In genomic region chr8:91976900-91977585, GRCm38 (mm10) we compare ENCODE assay signal across 30 mouse cellular contexts.
A peak's percentile ranks its signal among the peaks of the same experiment; 100 is the strongest.
DNase-seq lines count a peak whose midpoint lies in the region; ATAC-seq and TF ChIP-seq lines count a peak whose summit lies in the region.
"Had no signal": no experiment of that assay in that cellular context is flagged by ENCODE, and none has a peak within 500 bp of the region (broad histone marks: within the 10 kb centered on the region; RNA-seq: fewer than 3 reads in every experiment).

No protein-coding gene starts in this region.

- H3K4me2 ChIP-seq in lung, embryonic 14.5 days, result no peak overlapping the region
- no peak overlapping the region for H3K4me2 ChIP-seq in CH12.LX (ENCODE audit: insufficient read depth, low read depth, poor library complexity, severe bottlenecking)
- no peak overlapping the region for H3K4me2 ChIP-seq in lung, postnatal 0 days (replicated peaks; ENCODE audit: low read depth, low read length)
- H3K4me2 ChIP-seq: embryonic facial prominence, embryonic 12.5 days; heart, embryonic 13.5 days; hindbrain, embryonic 12.5 days; midbrain, embryonic 15.5 days had no signal

- no peak overlapping the region for H3K27ac ChIP-seq in lung, embryonic 14.5 days (ENCODE audit: low read depth)
- H3K27ac ChIP-seq in CH12.LX (ENCODE audit: insufficient read depth, low read depth), result no peak overlapping the region
- H3K27ac ChIP-seq in lung, postnatal 0 days (ENCODE audit: low read length), result no peak overlapping the region
- H3K27ac ChIP-seq: embryonic facial prominence, embryonic 12.5 days; heart, embryonic 13.5 days; hindbrain, embryonic 12.5 days; hindbrain, postnatal 0 days; liver, embryonic 14.5 days; macrophage; midbrain, embryonic 15.5 days had no signal

- no peak for TF ChIP-seq EP300 in CH12.LX (IDR thresholded peaks at IDR 0.05; ENCODE audit: low read length)
- TF ChIP-seq EP300 in lung, postnatal 0 days (IDR thresholded peaks at IDR 0.05), result peak; percentile 71

- H3K36me3 ChIP-seq in lung, embryonic 14.5 days (ENCODE audit: insufficient read depth), result no peaks in the 10 kb centered on the region
- H3K36me3 ChIP-seq in CH12.LX (replicated peaks in 1 of 2; ENCODE audit: control insufficient read depth in 1 of 2, insufficient read depth in 1 of 2, low read length in 1 of 2), result no peaks in the 10 kb centered on the region
- no peaks in the 10 kb centered on the region for H3K36me3 ChIP-seq in lung, postnatal 0 days (ENCODE audit: insufficient read depth, low read length)
- H3K36me3 ChIP-seq: embryonic facial prominence, embryonic 12.5 days; heart, embryonic 13.5 days; hindbrain, embryonic 12.5 days; midbrain, embryonic 15.5 days had no signal

- no peak for ATAC-seq in lung, embryonic 14.5 days (ENCODE audit: insufficient read depth)
- peak; percentile 60 for ATAC-seq in lung, postnatal 0 days
- ATAC-seq: forebrain, embryonic 14.5 days; hindbrain, postnatal 0 days; intestine, embryonic 16.5 days; midbrain, embryonic 15.5 days; Patski had no signal

- TF ChIP-seq POLR2A in lung, adult 2 months (IDR thresholded peaks at IDR 0.05; ENCODE audit: borderline replicate concordance, extremely low read depth, low read depth, low read length), result no peak
- no peak for TF ChIP-seq POLR2A in CH12.LX (IDR thresholded peaks at IDR 0.05; ENCODE audit: low read depth, low read length)

- dilution Hi-C loops in CH12.LX (cut with MboI; ENCODE audit: extremely low pct_ligation_motif_present, extremely low pct_unique_long_range_greater_than_20kb, low sequenced_read_pairs), result no loop called here

- H3K4me1 ChIP-seq in lung, embryonic 14.5 days (ENCODE audit: insufficient read depth), result no peaks in the 10 kb centered on the region
- H3K4me1 ChIP-seq in lung, adult 2 months (ENCODE audit: control insufficient read depth, insufficient read depth, low read length), result peaks cover 3% of the 10 kb centered on the region; the same call in 1 of the 2 replicates
- H3K4me1 ChIP-seq in CH12.LX (ENCODE audit: control insufficient read depth in 1 of 2, insufficient read depth in 2 of 2), result no peaks in the 10 kb centered on the region
- no peaks in the 10 kb centered on the region for H3K4me1 ChIP-seq in lung, postnatal 0 days (ENCODE audit: insufficient read depth, low read depth, low read length)

- peak; percentile 21 for DNase-seq in embryo, embryonic 11 days
- DNase-seq in embryo, embryonic 10.5 days (ENCODE audit: low spot score), result no peak
- DNase-seq in lung, embryonic 14.5 days, result peak; percentile 53
- no peak for DNase-seq in lung, adult 2 months
- no peak for DNase-seq in CH12.LX (ENCODE audit: extremely low read depth)
- DNase-seq in lung, postnatal 0 days (ENCODE audit: low spot score), result peak; percentile 50
- DNase-seq in cerebellum, adult 8-10 months, result no peak
- no peak for DNase-seq in gastrocnemius, postnatal 25 days
- DNase-seq: adrenal gland, postnatal 14 days; cerebellum, adult 18-20 months; cerebellum, postnatal 14 days; gastrocnemius, postnatal 14 days; heart, adult 18-20 months; heart, postnatal 10 days; kidney, adult 9 months; kidney, postnatal 14 days; layer of hippocampus, adult 9-11 months; liver; right cerebral cortex, postnatal 25 days; thymus, postnatal 14 days had no signal

- 42% methylated on average over 9 of the region's 9 CpGs for WGBS in lung, embryonic 14.5 days
- WGBS in lung, adult 2 months, result 44% methylated on average over 9 of the region's 9 CpGs
- 36% methylated on average over 9 of the region's 9 CpGs for WGBS in lung, postnatal 0 days

- no peak overlapping the region for H3K4me3 ChIP-seq in lung, embryonic 14.5 days (ENCODE audit: low read depth, low read length)
- H3K4me3 ChIP-seq in lung, adult 2 months (replicated peaks; ENCODE audit: extremely low read depth, low read depth, low read length), result no peak overlapping the region
- H3K4me3 ChIP-seq in CH12.LX (replicated peaks in 1 of 3; ENCODE audit: low read depth in 2 of 3, low read length in 2 of 3, poor library complexity in 1 of 3), result no peak overlapping the region
- H3K4me3 ChIP-seq in lung, postnatal 0 days (ENCODE audit: low read depth, low read length), result no peak overlapping the region
- H3K4me3 ChIP-seq: embryonic facial prominence, embryonic 12.5 days; heart, embryonic 13.5 days; hindbrain, embryonic 12.5 days; midbrain, embryonic 15.5 days had no signal

- H3K27me3 ChIP-seq in lung, embryonic 14.5 days (ENCODE audit: insufficient read depth, low read length), result peaks cover 5% of the 10 kb centered on the region; the same call in 1 of the 2 replicates
- no peaks in the 10 kb centered on the region for H3K27me3 ChIP-seq in CH12.LX (replicated peaks)
- H3K27me3 ChIP-seq in lung, postnatal 0 days (replicated peaks; ENCODE audit: insufficient read depth, low read length), result no peaks in the 10 kb centered on the region
- H3K27me3 ChIP-seq: embryonic facial prominence, embryonic 12.5 days; midbrain, embryonic 15.5 days; Patski had no signal

- H3K9me3 ChIP-seq in lung, embryonic 14.5 days (ENCODE audit: low read depth, low read length), result no peaks in the 10 kb centered on the region
- peaks cover 68% of the 10 kb centered on the region for H3K9me3 ChIP-seq in CH12.LX (replicated peaks; ENCODE audit: low read length)
- 0 out of 2 replicates have a peak, but pooled peaks cover 2% of the 10 kb centered on the region for H3K9me3 ChIP-seq in lung, postnatal 0 days (ENCODE audit: low read length)
- H3K9me3 ChIP-seq: embryonic facial prominence, embryonic 12.5 days; hindbrain, embryonic 12.5 days; midbrain, embryonic 15.5 days had no signal

- TF ChIP-seq CTCF in lung, embryonic 14.5 days (IDR thresholded peaks at IDR 0.05; ENCODE audit: low read depth), result no peak
- TF ChIP-seq CTCF in lung, adult 2 months (IDR thresholded peaks at IDR 0.05; ENCODE audit: insufficient read depth, low read length), result no peak
- no peak for TF ChIP-seq CTCF in CH12.LX (conservative IDR thresholded peaks at IDR 0.05 in 1 of 2, IDR thresholded peaks at IDR 0.05 in 1 of 2; ENCODE audit: low read depth in 2 of 2, low read length in 2 of 2)
- TF ChIP-seq CTCF in lung, postnatal 0 days (IDR thresholded peaks at IDR 0.05), result no peak

- no peaks in the 10 kb centered on the region for H3K79me2 ChIP-seq in CH12.LX (replicated peaks; ENCODE audit: control insufficient read depth, extremely low read depth, insufficient read depth, poor library complexity, severe bottlenecking)

- in situ Hi-C loops in CH12.LX (cut with MboI; ENCODE audit: low pct_ligation_motif_present, low pct_unique_long_range_greater_than_20kb, low sequenced_read_pairs), result no loop called here

- no peak overlapping the region for H3K9ac ChIP-seq in lung, embryonic 14.5 days
- no peak overlapping the region for H3K9ac ChIP-seq in CH12.LX (ENCODE audit: insufficient read depth, low read depth)
- H3K9ac ChIP-seq in lung, postnatal 0 days (replicated peaks; ENCODE audit: low read depth), result no peak overlapping the region
- H3K9ac ChIP-seq: embryonic facial prominence, embryonic 12.5 days; heart, embryonic 13.5 days; hindbrain, embryonic 12.5 days; liver, embryonic 14.5 days; midbrain, embryonic 15.5 days had no signal

- TF ChIP-seq RAD21 in CH12.LX (IDR thresholded peaks at IDR 0.05; ENCODE audit: low read depth, low read length), result no peak

TF ChIP-seq in CH12.LX, 34 proteins besides CTCF, POLR2A, EP300 and RAD21:
- TF ChIP-seq USF2 (conservative IDR thresholded peaks at IDR 0.05; ENCODE audit: low read depth, low read length), result no peak
- no peak for TF ChIP-seq MAZ (IDR thresholded peaks at IDR 0.05; ENCODE audit: low read depth, low read length)
- TF ChIP-seq MAX (IDR thresholded peaks at IDR 0.05; ENCODE audit: low read length), result no peak
- TF ChIP-seq POLR2AphosphoS2 (IDR thresholded peaks at IDR 0.05; ENCODE audit: low read depth, low read length), result no peak
- TF ChIP-seq MAFK (IDR thresholded peaks at IDR 0.05; ENCODE audit: insufficient replicate concordance, low read length), result peak; percentile 80
- TF ChIP-seq KAT2A (IDR thresholded peaks at IDR 0.05; ENCODE audit: insufficient replicate concordance, low read length), result no peak

Comparison
In these comparisons a context has a peak if more than half of its experiments do, and no peak if none do; other contexts are left out.
1. DNase-seq: peak in embryo, embryonic 11 days (single experiment), lung, embryonic 14.5 days (single experiment) and lung, postnatal 0 days (single experiment); none in embryo, embryonic 10.5 days (single experiment), lung, adult 2 months (single experiment), CH12.LX (single experiment), cerebellum, adult 8-10 months (single experiment) and gastrocnemius, postnatal 25 days (single experiment).